Mouse (Mus musculus) urinary bladder, postnatal 25 days (tissue): ENCODE data around the gene Hpd.
"Not testable (repeated sequence)": the region's sequence is repeated elsewhere in the genome, so short reads cannot be mapped to it uniquely, and the experiment has no call there.

Experiments
- DNase-seq: peaks from one replicate; pipeline ENCODE4 v3.0.0; 2022; ENCODE audit warnings: low spot score

Hpd gene

GRCm38 (mm10) chr5:123182651-123183050, at the start of gene Hpd:
TSS of gene Hpd (minus strand) at chr5:123182727.
- no peak for DNase-seq

- DNase-seq: no peak
These were observed 49.7 kb upstream of the Hpd start for GRCm38 (mm10) chr5:123232180-123232579.

GRCm38 (mm10) chr5:123229296-123229695, 46.8 kb upstream of the Hpd start:
- no peak for DNase-seq

- no peak for DNase-seq
These were observed 46.0 kb upstream of the Hpd start for GRCm38 (mm10) chr5:123228524-123228922.

GRCm38 (mm10) chr5:123227762-123228523, 45.4 kb upstream of the Hpd start:
- peak; percentile 95 for DNase-seq

GRCm38 (mm10) chr5:123226851-123227250, 44.3 kb upstream of the Hpd start:
- DNase-seq: no peak

- DNase-seq: not testable (repeated sequence)
These were observed 41.3 kb upstream of the Hpd start for GRCm38 (mm10) chr5:123223861-123224260.

- no peak for DNase-seq
These were observed 40.5 kb upstream of the Hpd start for GRCm38 (mm10) chr5:123223051-123223410.

- DNase-seq: not testable (repeated sequence)
These were observed 40.0 kb upstream of the Hpd start for GRCm38 (mm10) chr5:123222346-123223050.

- not testable (repeated sequence) for DNase-seq
These were observed 21.1 kb upstream of the Hpd start for GRCm38 (mm10) chr5:123203591-123203990.

GRCm38 (mm10) chr5:123202771-123203170, 20.2 kb upstream of the Hpd start:
- not testable (repeated sequence) for DNase-seq

GRCm38 (mm10) chr5:123201987-123202386, 19.5 kb upstream of the Hpd start:
- no peak for DNase-seq

- no peak for DNase-seq
These were observed 19.0 kb upstream of the Hpd start for GRCm38 (mm10) chr5:123201523-123201892.

GRCm38 (mm10) chr5:123200816-123201522, 18.4 kb upstream of the Hpd start:
- DNase-seq: not testable (repeated sequence)

GRCm38 (mm10) chr5:123198523-123198922, 16.0 kb upstream of the Hpd start:
- DNase-seq: no peak

- DNase-seq: no peak
These were observed 14.2 kb upstream of the Hpd start for GRCm38 (mm10) chr5:123196746-123197145.

GRCm38 (mm10) chr5:123195500-123196000, 13.0 kb upstream of the Hpd start:
- DNase-seq: no peak

GRCm38 (mm10) chr5:123194856-123195255, 12.3 kb upstream of the Hpd start:
- DNase-seq: no peak

GRCm38 (mm10) chr5:123193436-123193835, 10.9 kb upstream of the Hpd start:
- no peak for DNase-seq

- no peak for DNase-seq
These were observed 10.2 kb upstream of the Hpd start for GRCm38 (mm10) chr5:123192606-123193150.

GRCm38 (mm10) chr5:123191427-123191826, 8.9 kb upstream of the Hpd start:
- DNase-seq: no peak

GRCm38 (mm10) chr5:123190912-123191311, 8.4 kb upstream of the Hpd start:
- DNase-seq: no peak
